Mouse (Mus musculus): ENCODE results near the gene Gm10974. TPM values are rescaled to one million over a fixed set of nuclear protein-coding genes. Genes with fewer than 3 reads are reported as not detected.

Gm10974 gene
- total and polyA plus RNA-seq, 3 experiments = not detected

DNA sequence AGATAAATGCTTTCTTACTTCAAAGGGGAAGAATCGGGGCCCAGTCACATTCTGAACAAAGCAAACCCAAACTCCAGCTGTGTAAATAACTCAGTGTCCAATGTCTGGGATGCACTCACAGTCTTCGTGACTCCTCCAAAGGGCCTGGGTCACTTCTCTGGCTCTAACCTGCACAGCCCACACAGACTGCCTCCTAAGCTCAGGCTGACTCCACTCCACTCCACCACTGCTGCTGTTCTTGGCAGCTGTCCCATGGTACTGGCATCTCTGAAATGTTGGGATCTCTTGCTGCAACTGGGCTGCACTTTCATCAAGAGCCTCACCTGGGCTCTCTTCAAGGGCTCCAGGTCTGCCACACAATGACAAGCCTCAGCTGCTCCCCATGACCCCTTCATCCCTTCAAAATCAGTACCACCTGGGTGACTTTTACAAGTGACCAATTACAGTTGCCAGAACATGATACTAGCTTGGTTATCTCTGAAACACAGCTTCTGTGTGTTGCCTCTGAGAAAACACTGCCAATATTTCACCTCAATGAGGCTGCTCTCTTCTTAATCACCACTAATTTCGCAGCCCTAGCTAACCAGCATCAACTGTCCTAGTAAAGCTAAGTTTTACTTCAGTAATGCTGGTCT lies 40.2 kb upstream of the Gm10974 start:
- H3K9me3 ChIP-seq (replicated peaks; ENCODE audit: low read length) = no peaks in the 10 kb centered on the region
- no peak for DNase-seq (ENCODE audit: extremely low read depth)
- dilution Hi-C loops (cut with MboI; ENCODE audit: extremely low pct_ligation_motif_present, extremely low pct_unique_long_range_greater_than_20kb, low sequenced_read_pairs) (no loop called here), in situ Hi-C loops (cut with MboI; ENCODE audit: low pct_ligation_motif_present, low pct_unique_long_range_greater_than_20kb, low sequenced_read_pairs) (no loop called here)
- H3K27me3 ChIP-seq (replicated peaks) = no peaks in the 10 kb centered on the region
- no peak overlapping the region for H3K4me2 ChIP-seq (ENCODE audit: insufficient read depth, low read depth, poor library complexity, severe bottlenecking)
- H3K36me3 ChIP-seq (replicated peaks in 1 of 2; ENCODE audit: control insufficient read depth in 1 of 2, insufficient read depth in 1 of 2, low read length in 1 of 2) = peaks cover 9 to 57% of the 10 kb centered on the region in 2 experiments
- no peak overlapping the region for H3K27ac ChIP-seq (ENCODE audit: insufficient read depth, low read depth)
- no peak overlapping the region for H3K4me3 ChIP-seq (replicated peaks in 1 of 3; ENCODE audit: low read depth in 2 of 3, low read length in 2 of 3, poor library complexity in 1 of 3)
- no peaks in the 10 kb centered on the region for H3K4me1 ChIP-seq (ENCODE audit: control insufficient read depth in 1 of 2, insufficient read depth in 2 of 2)
- H3K9ac ChIP-seq (ENCODE audit: insufficient read depth, low read depth) = no peak overlapping the region
- no peak for TF ChIP-seq GABPA (IDR thresholded peaks at IDR 0.05; ENCODE audit: insufficient replicate concordance, low read depth, low read length)
- no peaks in the 10 kb centered on the region for H3K79me2 ChIP-seq (replicated peaks; ENCODE audit: control insufficient read depth, extremely low read depth, insufficient read depth, poor library complexity, severe bottlenecking)

DNA sequence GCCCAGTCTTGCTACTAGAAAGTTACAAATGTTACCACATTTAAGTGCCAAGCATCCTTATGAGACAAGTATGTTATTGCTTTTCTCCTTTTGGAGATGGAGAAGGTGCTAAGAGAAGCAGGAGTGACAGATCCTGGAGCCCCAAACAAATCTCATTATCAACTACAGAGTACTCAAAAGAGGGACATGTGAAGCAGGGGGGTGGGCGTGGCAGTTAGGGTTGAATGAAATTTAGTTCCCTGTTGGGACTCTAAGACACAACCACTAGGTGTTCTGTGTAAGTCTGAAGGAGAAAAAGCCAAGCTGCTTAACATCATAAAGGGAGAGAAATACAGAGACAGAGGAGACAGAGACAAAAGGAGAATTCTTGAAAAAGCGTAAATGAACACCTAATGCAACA lies 38.2 kb upstream of the Gm10974 start:
- DNase-seq (ENCODE audit: extremely low read depth) = no peak
- Histone ChIP-seq H3K27me3 (replicated peaks) (no peaks in the 10 kb centered on the region), H3K36me3 (replicated peaks in 1 of 2; ENCODE audit: control insufficient read depth in 1 of 2, insufficient read depth in 1 of 2, low read length in 1 of 2) (peaks cover 20 to 65% of the 10 kb centered on the region in 2 experiments), H3K27ac (ENCODE audit: insufficient read depth, low read depth) (no peak overlapping the region), H3K4me3 (replicated peaks in 1 of 3; ENCODE audit: low read depth in 2 of 3, low read length in 2 of 3, poor library complexity in 1 of 3) (no peak overlapping the region), H3K4me2 (ENCODE audit: insufficient read depth, low read depth, poor library complexity, severe bottlenecking) (no peak overlapping the region), H3K9ac (ENCODE audit: insufficient read depth, low read depth) (no peak overlapping the region), H3K9me3 (replicated peaks; ENCODE audit: low read length) (no peaks in the 10 kb centered on the region), H3K79me2 (replicated peaks; ENCODE audit: control insufficient read depth, extremely low read depth, insufficient read depth, poor library complexity, severe bottlenecking) (no peaks in the 10 kb centered on the region), H3K4me1 (ENCODE audit: control insufficient read depth in 1 of 2, insufficient read depth in 2 of 2) (no peaks in the 10 kb centered on the region)
- TF ChIP-seq KAT2A (IDR thresholded peaks at IDR 0.05; ENCODE audit: insufficient replicate concordance, low read length) (no peak), MAZ (IDR thresholded peaks at IDR 0.05; ENCODE audit: low read depth, low read length) (no peak), NELFE (IDR thresholded peaks at IDR 0.05; ENCODE audit: low read depth, low read length) (no peak), MYC (IDR thresholded peaks at IDR 0.05; ENCODE audit: low read depth, low read length) (no peak), MEF2A (IDR thresholded peaks at IDR 0.05; ENCODE audit: borderline replicate concordance, low read depth, low read length) (no peak), ZC3H11A (IDR thresholded peaks at IDR 0.05; ENCODE audit: low read depth, low read length) (no peak), ZKSCAN1 (IDR thresholded peaks at IDR 0.05; ENCODE audit: borderline replicate concordance, low read depth, low read length) (no peak), IRF4 (IDR thresholded peaks at IDR 0.05; ENCODE audit: low read depth, low read length) (no peak), JUND (conservative IDR thresholded peaks at IDR 0.05; ENCODE audit: low read depth, low read length) (no peak), SMC3 (IDR thresholded peaks at IDR 0.05; ENCODE audit: low read depth, low read length) (no peak), ETS1 (conservative IDR thresholded peaks at IDR 0.05; ENCODE audit: low read depth, low read length) (no peak), GABPA (IDR thresholded peaks at IDR 0.05; ENCODE audit: insufficient replicate concordance, low read depth, low read length) (no peak), ELF1 (IDR thresholded peaks at IDR 0.05; ENCODE audit: low read depth, low read length) (no peak), MAX (IDR thresholded peaks at IDR 0.05; ENCODE audit: low read length) (no peak), ZMIZ1 (IDR thresholded peaks at IDR 0.05; ENCODE audit: low read depth, low read length) (no peak), UBTF (IDR thresholded peaks at IDR 0.05; ENCODE audit: low read depth, low read length) (no peak), HCFC1 (IDR thresholded peaks at IDR 0.05; ENCODE audit: low read depth, low read length) (no peak), CTCF (conservative IDR thresholded peaks at IDR 0.05 in 1 of 2, IDR thresholded peaks at IDR 0.05 in 1 of 2; ENCODE audit: low read depth in 2 of 2, low read length in 2 of 2) (no peak), POLR2A (IDR thresholded peaks at IDR 0.05; ENCODE audit: low read depth, low read length) (no peak), MAFK (IDR thresholded peaks at IDR 0.05; ENCODE audit: insufficient replicate concordance, low read length) (no peak)
- in situ Hi-C loops (cut with MboI; ENCODE audit: low pct_ligation_motif_present, low pct_unique_long_range_greater_than_20kb, low sequenced_read_pairs) (no loop called here), dilution Hi-C loops (cut with MboI; ENCODE audit: extremely low pct_ligation_motif_present, extremely low pct_unique_long_range_greater_than_20kb, low sequenced_read_pairs) (no loop called here)

All from CH12.LX (cell line).